Mouse (Mus musculus): ENCODE measurements at regions not wholly inside any gene's neighbourhood (a gene's known extent, or its start where the extent isn't known, plus 50 kb on each side); places are given as distances from the start of the nearest gene placed in this dataset.
A peak's percentile ranks its signal among the peaks of the same experiment; 100 is the strongest.

DNA sequence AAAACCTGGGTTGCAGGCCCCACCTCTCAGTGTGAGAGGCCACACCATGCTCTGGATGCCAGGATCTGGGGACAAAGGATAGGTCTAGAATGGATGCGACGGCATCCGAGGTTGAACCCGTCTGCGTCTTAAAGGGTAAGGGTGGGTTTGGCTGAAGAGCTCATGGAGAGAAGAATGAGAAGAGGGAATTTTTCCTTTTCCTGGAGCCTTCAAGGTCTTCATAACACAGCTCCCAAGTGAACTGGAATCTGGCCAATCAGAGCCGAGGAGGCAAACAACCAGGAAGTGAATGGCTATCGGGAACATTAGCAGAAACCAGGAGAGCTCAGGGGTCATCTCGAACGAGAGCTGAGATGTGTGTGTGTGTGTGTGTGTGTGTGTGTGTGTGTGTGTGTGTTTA lies 320.1 kb downstream of the Med13l start:
- DNase-seq: peak; percentile 13

DNA sequence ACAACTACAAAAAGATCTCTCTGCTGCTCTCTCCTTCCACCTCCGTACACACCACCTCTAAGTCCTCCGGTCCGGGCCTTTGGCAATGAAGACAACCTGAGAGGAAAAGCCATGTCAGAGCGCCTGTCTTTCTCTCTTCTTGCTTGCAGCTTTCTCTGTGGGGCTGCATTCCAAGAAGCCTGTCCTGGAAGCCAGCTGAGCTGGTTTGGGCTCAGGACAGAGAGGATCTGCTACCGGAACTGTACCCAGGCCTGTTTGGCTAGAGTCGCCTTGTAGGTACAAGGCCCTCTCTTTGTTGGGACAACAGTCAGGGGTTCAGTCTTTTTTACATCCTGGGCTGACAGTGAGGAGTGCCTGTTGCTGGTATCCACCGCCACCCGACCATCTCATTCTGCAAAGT lies 321.4 kb downstream of the Med13l start:
- no peak for DNase-seq

DNA sequence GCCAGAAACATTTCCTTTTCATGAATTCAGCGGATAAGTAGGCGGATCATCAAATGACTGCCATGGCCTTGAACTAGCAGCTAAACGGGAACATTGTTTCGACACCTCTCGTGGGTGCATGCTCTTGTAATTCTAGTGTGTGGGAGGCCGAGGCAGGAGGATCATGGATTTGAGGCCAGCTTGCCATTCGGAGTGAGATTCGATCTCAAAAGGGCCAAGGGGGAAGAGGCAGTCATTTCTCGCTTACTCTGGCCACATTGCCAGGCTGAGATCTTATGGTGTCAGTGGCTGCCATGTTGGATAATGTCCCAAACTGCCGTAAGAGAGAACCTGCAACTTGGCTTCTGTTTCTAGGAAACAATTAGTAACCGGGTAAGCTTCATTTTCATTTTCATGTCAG lies 327.7 kb downstream of the Med13l start:
- DNase-seq: no peak

DNA sequence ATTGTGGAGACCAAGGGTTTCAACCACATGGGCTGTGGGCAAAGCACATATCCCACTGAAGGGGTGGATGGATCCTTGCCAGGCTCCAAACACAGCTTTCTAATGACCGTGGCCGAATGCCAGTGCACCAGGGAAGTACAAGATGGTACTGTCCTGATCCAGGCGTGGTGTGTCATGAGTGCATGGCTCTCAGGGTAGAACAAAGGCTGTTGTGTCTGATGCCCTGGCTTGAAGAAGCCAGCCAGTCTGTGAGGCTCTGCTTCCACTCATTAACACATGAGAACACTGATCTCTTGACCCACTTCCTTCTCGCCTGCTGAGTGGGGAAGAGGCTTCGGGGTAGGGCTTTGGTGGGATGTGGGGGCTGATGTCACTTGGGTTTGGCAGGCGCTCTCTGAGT lies 330.7 kb downstream of the Med13l start:
- DNase-seq: no peak

DNA sequence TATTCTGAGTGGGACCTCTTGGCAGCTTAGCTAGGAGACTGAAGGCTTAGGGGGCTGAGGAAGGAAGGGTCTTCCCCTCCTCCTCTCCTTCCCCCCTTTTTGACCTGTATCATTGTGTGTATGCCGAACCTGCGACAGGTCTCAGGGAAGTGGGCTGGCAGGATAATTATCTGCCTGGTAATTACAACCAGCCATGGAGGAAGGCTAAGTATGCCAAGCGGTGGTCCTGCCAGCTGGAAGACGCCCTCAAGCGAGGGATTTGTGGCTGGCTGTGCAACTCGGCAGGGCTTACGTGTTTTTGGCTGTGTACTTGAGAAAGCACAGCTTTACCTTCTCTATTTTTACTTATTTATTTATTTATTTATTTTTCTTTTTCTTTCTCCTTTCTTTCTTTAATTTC lies 347.7 kb downstream of the Med13l start:
- DNase-seq: no peak

DNA sequence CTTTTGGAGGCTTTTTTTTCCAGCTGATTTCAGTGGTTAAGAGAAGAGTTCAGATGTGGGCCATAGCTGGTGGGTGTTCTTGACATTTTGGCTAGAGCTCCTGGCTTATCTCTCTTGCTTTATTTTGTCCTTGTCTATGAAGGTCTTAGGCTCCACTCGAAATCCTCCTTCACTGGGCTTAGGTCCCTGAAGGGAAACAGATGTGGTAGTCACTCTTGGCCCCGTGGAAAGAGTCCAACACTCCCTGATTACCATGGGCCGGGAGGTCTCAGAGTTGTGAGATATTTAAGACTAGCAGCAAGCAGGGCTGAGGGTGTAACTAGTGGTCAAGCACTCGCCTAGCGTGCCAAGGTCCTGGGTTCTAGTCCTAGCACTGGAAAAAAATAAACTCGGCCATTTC lies 349.3 kb downstream of the Med13l start:
- no peak for DNase-seq

DNA sequence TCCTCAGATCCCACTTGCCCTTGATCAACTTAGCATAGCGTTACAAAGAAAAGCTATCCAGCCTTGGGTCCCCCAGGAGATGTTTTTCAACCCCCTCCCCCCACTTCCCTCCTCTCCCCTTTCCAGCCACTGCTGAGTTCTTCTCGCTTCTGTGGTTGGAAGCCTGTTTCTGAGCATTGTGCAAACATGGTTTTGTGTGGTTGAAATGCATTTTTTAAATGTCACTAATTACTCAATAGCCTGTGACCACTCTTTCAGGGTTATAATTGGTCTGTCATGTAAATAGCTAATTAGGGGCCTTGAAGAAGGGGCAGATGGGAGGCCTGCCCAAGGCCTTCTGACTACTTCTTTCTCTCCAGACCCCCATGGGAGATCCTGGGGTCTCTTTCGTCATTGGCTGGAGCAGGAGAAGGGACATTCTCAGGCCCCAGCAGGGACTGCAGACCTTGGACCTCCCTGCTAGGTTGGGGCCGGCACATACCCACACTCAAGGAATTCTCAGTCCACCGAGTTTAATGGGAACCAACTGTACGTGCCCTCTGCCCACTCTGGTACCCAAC lies 353.8 kb downstream of the Med13l start:
- no peak for DNase-seq

DNA sequence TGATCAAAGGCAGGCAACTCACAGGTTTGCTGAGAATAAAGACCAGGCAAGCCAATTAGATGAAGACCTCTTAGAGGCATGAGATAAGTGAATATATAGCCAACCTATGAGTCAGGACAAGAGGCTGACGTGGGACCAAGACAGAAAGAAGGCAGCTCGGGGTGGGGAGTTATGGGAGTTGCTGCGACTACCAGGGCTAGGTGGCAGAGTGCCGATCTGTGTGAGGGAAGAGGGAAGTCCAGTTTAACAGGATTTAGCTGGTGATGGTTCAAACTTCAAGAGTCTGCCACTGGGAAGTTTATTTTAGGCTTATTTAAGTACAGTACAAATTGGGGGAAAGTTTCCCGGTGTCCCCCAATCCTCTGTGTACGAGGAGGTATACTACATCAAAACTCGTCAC lies 362.9 kb downstream of the Med13l start:
- DNase-seq: no peak

DNA sequence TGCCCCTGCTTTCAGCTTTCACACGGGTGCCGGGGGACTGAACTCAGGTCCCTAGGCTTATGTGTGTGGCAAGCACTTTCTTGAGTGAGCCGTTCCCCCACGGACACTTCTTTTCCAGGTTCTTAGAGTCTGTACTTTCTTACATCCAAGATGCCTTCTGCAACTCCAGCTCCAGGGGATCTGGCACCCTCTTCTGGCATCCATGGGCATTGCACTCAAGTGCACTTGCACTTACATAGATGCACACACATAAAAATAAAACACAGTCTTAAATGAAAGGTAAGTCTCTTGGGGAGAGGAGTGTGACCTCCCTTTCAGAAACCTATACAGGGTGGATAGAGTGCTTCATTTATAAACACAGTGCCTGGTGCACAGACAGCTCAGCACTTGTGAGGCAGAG lies 368.6 kb downstream of the Med13l start:
- DNase-seq: no peak

DNA sequence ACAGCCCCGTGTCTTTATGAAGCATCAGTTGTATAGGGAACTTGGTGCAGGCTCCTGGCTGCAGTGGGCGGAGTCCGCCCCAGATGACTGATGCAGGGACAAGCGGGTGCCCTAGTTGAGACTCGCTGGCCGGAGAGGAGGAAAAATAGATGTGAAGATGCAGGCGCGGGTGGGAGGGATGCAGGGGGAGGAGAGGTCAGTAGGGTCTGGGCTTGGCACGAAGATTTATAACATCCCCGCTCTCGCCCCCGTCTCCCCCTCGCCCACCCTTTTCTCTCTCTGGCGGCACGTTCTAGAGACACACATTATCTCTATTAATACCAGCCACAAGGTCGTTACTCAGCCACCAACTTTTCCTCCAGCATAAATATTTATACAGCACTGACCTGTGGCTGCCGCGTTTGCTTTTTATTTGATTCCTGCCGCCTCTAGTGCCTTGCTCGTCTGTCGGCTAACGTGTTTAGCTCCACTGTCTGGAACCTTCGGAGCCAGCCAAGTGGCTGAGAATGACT lies 369.6 kb downstream of the Med13l start:
- DNase-seq: no peak

DNA sequence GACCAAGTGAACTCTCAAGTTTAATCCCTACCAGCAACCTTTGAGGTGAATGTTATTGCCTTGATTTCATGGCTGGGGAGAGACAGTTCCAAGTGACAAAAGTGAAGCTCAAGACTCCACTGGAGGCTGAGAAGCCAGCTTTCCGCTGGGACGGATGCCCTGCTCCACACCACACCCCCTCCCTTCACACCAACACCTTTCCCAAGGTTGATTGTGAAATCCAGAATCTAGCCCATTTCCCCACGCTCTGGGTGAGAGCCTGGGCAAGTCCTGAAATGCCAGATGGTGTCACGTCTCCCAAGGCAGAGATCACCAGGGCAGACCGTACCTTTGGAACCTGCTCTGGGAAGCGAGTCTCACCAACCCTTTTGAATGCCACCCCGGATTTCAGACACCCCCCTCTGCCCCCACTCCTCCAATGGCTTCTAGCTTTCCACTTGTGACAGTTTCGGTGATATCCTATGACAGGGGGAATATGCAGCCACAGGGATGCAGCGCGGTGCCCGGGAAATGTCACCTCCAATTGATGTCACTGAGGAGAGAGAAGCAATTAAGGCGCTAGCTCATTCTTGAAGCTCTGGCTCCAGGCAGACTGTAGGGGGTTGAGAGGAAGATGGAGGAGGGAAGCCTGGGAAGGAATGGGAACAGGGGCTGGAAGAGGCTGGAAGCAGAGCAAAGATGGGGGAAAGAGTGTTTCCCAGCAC lies 379.0 kb downstream of the Med13l start:
- DNase-seq: no peak

DNA sequence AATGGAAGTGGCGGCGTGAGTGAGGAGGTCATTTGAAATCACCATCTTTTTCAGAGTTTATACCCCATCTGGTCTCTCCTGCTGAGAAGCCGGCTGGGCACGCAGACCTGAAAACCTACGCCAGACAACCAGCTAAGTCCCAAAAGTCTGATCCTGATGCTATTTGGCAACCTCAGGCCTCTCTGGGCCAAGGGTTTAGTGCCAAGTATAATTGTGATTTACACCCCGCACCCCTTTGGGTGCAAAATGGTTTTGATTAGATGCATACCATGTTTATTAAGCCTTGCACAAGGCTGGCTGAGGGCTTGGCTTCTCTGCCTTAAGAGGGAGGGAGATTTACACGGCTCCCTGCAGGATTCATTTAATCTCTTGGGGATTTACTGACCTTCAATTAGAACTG lies 383.8 kb downstream of the Med13l start:
- no peak for DNase-seq

DNA sequence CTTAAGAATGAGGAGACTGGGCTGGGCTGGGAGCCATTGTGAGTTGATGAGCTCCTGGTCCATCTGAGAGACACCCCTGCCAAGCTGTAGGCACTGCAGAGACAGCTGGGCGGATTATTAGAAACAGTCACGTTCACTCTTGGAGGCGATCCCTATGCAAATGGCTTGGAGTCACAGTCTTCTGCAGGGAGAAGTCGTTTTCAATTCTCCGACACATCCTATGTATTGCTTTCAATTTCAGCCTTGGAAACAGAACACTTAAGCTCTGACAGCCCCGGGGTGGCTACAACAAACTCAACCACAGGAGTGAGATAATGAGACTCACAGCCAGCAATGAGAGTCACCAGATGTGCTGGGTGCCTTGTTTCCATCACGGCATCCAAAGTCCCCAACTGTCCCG lies 385.6 kb downstream of the Med13l start:
- DNase-seq: no peak

DNA sequence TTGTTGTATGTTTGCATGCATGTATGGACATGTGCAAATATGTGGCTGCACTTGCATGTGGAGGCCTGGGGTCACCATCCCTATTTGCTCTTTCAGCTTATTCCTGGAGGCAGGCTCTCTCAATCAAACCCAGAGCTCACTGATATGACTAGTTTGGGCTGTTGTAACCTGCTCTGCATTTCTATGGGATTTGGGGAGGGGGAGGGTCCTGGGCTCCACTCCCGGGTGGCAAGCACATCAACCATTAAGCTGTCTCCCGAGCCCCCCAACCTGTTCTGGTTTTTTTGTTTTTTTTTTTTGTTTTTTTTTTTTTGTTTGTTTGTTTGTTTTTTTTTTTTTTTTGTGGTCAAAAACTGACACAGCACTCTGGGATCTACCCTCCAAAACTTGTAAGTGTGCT lies 386.5 kb downstream of the Med13l start:
- no peak for DNase-seq

DNA sequence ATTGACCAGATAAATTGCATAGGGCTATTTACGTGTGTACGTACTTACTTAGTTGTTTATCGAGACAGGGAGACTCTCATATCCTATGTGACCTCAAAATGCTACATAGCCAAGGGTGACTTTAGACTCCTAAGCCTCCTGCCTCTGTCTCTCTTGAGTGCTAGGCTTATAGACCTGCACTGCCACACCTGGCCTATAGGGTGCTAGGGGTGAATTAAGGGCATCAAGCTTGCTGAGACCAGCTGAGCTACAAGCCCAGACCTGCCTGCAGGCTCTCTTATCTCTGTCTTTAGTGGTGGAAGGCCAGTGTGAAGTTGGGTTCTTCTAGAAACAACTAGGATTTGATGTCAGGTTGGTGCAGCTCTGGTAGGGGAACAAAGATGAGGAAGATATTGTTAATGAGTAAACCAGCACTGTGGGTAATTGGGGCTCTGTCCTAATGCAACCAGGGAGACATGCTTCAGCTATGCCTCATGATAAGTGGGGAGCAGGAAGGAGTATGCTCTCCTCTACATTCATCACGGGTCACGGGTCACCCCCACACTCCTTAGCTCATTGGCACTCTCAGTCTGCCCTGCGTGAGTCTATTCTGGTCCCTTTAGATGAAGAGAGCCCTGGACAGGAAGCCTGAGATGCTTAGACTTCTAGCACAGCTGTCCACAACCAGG lies 387.8 kb downstream of the Med13l start:
- no peak for DNase-seq

DNA sequence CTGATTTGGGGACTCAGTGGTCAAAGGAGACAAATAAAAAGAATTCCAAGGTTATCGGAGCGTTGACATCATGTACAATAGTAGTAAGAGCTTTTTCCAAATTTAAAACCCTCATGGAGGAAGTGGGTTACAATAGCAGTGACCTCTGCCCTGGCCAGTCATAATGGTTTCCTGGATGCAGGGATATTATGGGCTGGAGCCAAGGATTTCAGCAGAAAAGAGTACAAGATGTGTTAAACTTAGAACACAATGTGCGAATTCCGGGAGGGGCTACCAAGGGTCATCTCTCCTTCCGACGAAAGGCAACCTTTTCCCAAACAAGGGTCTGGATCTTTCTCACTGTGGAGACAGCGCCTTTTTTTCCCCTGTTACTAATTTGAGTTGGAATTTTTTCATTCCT lies 390.6 kb downstream of the Med13l start:
- DNase-seq: peak; percentile 87

DNA sequence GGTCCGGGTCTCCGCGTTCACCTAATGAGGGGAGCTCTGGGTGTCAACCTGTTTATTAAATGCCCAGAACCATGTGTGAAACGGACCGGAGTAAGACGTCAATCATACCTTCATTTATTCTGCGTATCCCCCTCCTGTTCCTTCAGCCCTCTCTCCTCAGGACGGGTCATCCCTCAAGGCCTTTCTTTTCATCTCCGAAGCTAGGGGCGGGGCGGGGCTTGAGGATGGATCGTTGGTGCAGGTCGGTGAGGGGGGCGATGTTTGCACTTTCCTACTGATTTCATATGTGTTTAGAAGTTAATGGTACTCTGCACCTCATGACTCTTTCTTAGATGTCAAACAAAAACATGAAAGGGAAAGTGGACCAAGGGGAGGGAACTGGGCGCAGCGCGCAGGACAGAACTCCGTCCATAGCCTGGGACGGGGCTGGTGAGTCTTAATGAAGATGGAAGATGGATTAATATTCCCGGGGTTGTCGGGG lies 400.1 kb downstream of the Med13l start:
- no peak for DNase-seq

DNA sequence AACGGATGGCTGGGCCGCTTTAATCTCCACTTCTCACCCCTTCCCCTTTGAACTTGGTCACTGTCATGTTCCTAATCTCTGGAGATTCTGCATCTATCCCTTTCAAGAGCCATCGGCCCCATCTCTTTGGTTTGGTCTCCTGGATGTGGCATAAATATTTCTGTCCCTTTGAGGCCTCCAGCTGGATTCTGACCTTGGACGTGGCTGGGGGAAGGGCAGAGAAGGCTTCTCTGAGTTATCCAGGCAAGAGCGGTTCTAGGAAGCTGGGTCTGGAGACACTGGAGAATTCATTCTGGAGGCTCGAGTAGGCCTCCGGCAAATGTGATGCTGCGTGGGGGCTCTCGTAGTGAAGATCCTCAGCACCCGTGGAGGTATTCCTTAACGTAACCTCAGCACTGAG lies 400.6 kb downstream of the Med13l start:
- peak; percentile 26 for DNase-seq

DNA sequence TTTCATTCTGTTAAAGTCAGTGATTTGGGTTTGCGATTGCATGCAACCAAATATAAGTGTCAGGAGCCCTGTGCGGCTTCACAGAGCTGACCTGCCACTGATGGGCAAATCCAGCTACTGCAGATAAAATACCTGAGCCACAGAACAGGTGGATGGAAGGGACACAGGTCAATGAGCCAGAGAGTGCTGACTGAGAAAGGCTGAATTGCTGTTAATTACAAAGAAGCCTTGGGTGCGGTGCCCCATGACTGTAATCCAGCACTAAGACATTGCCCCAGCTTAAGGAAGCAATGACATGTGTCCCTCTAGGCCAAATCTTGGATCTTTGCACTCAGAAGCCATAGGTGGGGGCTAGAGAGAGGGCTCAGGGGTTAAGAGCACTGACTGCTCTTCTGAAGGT lies 401.7 kb downstream of the Med13l start:
- DNase-seq: no peak

DNA sequence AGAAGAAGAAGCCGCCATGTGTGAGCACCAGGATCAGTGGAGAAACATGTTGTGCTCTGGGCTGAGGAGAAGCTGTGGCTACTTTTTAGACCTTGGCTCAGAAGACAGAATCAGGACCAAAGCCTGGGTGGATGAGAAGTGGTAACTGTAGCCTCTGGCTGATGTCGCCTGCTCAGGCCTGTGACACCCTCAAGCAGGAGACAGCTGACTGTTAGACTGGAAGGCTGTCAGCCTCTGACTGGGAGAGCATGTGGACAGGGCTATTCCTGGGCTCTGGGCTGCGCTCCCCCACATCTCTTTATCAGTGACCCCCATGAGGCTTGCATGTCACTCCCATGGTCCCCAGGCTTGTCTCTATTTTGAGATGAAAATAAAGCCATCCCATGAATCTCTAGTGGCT lies 402.5 kb downstream of the Med13l start:
- DNase-seq: no peak

DNA sequence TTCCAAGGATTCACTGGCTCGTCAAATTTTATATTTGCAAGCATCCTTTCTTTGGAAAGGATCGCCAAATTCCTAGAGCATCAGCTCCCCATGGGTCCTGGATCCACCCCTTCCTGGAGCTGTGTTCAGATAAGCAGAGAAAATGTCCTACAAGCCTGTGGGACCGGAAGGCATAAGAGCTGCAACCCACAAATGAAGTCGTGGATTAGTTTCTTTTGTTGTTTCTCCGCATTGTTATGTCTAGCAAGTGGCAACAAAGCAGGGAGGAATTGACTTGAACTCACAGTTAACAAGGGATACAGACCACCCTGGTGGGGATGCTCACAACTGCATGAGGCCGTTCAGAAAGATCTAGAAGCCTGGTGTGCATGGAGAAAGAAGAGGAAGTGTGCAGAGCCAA lies 406.4 kb downstream of the Med13l start:
- DNase-seq: peak; percentile 26

DNA sequence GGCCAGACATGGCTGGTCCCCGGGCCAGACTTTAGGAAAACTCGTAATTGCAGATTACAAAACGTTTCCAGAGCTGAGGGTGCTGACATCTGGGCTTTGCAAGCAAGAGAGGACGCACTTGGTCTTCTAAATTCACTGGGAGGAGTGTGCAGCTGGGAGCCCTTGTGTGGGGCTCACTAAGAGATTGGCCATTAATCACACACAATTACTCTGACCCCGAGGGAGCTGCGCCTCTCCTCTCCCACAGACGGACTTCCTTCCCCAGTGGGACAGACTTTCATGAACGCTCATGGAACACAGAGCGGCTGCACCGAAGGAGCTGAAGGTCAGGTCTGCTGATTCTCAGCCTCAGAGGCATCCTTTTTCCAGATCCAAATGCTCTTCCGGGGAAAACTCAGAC lies 407.2 kb downstream of the Med13l start:
- DNase-seq: peak; percentile 43

DNA sequence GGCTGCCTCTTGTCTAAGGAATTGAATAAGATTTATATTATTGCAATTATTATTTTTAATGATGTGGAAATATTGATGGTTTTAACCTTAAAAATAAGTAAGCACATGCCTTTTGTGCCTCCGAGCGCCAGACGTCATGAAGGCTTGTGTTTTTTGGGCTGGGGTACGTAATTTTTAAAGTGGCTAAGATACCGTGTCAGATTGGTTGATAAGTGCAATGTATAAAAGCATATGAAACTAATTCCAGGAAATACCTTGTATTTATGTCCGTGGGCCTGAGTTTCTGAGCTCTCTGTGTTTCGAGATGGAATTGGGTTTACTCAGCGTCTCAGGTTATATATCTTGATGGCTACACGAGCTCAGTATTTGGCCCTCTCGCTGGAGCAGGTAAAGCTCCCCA lies 414.7 kb downstream of the Med13l start:
- no peak for DNase-seq

DNA sequence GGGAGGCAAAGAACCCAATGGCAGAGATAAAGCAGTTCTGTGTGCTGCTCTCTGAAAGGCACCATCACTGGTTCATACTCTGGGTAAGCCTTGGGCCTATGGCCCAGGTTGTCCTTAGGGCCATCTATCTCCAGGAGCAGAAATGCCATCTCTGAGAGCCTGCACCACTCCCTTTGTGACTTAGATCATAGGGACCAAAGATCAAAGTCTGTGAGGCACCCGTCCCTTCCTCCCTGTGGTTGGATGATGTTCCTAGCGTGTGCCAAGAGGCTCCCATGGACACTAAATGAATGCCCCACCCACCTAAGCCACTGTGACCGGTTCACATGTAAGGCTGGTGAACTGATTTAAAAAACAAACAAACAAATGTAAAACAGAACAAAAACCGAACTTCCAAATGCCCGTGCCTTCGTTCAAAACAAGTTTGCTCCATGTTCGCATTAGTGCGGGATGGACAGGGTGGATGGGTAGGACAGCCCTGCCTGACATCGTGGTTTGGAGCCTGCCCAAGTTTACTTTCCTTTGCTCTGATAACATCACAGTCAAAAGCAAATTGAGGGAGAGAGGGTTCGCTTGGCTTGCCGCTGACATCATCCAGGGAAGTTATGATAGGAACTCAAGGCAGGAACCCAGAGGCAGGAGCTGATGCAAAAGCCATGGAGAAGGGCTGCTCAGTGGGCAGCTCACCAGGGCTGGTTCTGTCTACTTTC lies 418.6 kb downstream of the Med13l start:
- no peak for DNase-seq
